Mouse (Mus musculus): ENCODE measurements around the gene Scd2.

DNA sequence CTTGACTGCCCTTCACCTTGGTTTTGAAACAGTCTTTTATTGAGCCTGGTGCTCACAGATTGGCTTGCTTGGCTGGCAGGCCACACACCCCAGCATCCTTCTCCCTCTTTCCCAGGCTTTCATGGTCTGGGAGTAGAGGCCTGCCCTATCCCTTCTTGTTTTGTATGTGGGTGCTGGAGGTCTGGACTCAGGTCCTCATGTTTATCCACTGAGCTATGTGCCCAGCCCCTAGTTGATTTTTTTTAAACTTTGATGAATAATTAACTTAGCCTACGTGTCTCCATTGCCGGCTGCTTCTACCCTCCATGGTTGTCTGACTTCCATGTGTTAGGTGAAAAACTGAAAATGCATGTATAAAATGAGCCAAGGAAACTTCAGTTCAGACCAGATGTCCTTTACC, 36.1 kb downstream of the Scd2 start:
- TF ChIP-seq CTCF (IDR thresholded peaks at IDR 0.05; ENCODE audit: low read depth) (no peak), EP300 (IDR thresholded peaks at IDR 0.05; ENCODE audit: low read depth) (no peak)
